Mouse (Mus musculus): ENCODE measurements around the gene Tns2.
"Not testable (repeated sequence)": the region's sequence is repeated elsewhere in the genome, so short reads cannot be mapped to it uniquely, and the experiment has no call there.

Tns2 gene

GRCm38 (mm10) chr15:102144274-102144711 lies 44.1 kb downstream of the Tns2 start, which contains the start of gene Igfbp6:
Gene Igfbp6 (plus strand): TSS chr15:102144362.
- no peak for DNase-seq

GRCm38 (mm10) chr15:102144726-102145125 lies 44.5 kb downstream of the Tns2 start:
- DNase-seq: peak; percentile 18

- DNase-seq: peak; percentile 9
Observed at GRCm38 (mm10) chr15:102145330-102145729, 45.1 kb downstream of the Tns2 start.

GRCm38 (mm10) chr15:102146089-102146488 lies 45.9 kb downstream of the Tns2 start:
- no peak for DNase-seq

GRCm38 (mm10) chr15:102146882-102147281 lies 46.7 kb downstream of the Tns2 start:
- DNase-seq: peak; percentile 71

GRCm38 (mm10) chr15:102147674-102148402 lies 47.6 kb downstream of the Tns2 start:
- peak; percentile 6 for DNase-seq

GRCm38 (mm10) chr15:102149561-102149960 lies 49.3 kb downstream of the Tns2 start:
- peak; percentile 26 for DNase-seq

- DNase-seq: peak; percentile 69
Observed at GRCm38 (mm10) chr15:102150301-102151135, 50.3 kb downstream of the Tns2 start, which contains the start of gene Soat2. Gene Soat2 (plus strand): TSS chr15:102150526.

GRCm38 (mm10) chr15:102152646-102153045 lies 52.4 kb downstream of the Tns2 start:
- DNase-seq: peak; percentile 10

- not testable (repeated sequence) for DNase-seq
Observed at GRCm38 (mm10) chr15:102155006-102155405, 54.8 kb downstream of the Tns2 start.

GRCm38 (mm10) chr15:102156836-102157235 lies 56.6 kb downstream of the Tns2 start:
- peak; percentile 13 for DNase-seq

- DNase-seq: peak; percentile 9
Observed at GRCm38 (mm10) chr15:102160415-102161060, 60.3 kb downstream of the Tns2 start.

GRCm38 (mm10) chr15:102163900-102164693 lies 63.9 kb downstream of the Tns2 start:
- no peak for DNase-seq

- no peak for DNase-seq
Observed at GRCm38 (mm10) chr15:102165468-102166100, 65.4 kb downstream of the Tns2 start.
